Mouse (Mus musculus) layer of hippocampus, postnatal 25 days (tissue): ENCODE results near the gene H2-M10.6. TPM values are rescaled to one million over a fixed set of nuclear protein-coding genes. Genes with fewer than 3 reads are reported as not detected.
"Not testable (repeated sequence)": the region's sequence is repeated elsewhere in the genome, so short reads cannot be mapped to it uniquely, and the experiment has no call there.

Experiments used
- DNase-seq, 2 experiments: peaks; one replicate each; pipeline ENCODE4 v3.0.0; 2022; ENCODE audit warnings: mixed read lengths in 2 of 2, low spot score in 1 of 2; ENCODE audit errors: extremely low spot score in 1 of 2
- total RNA-seq, 2 experiments: library from RNA; stranded (reverse); gene quantifications; 2 replicates each; pipeline ENCODE4 v1.2.3; 2021

H2-M10.6 gene
- not detected for total RNA-seq

- no peak for DNase-seq
Observed at GRCm38 (mm10) chr17:36811871-36812270, at the start of gene H2-M10.6. Gene H2-M10.6, plus strand, starts transcription at chr17:36812171.

GRCm38 (mm10) chr17:36763816-36764215 is 48.2 kb upstream of the H2-M10.6 start:
- DNase-seq, result no peak

GRCm38 (mm10) chr17:36764244-36764643 is 47.7 kb upstream of the H2-M10.6 start:
- DNase-seq, result peak in 1 of 2 experiments; percentile 23

GRCm38 (mm10) chr17:36765403-36765802 is 46.6 kb upstream of the H2-M10.6 start:
- not testable (repeated sequence) for DNase-seq

GRCm38 (mm10) chr17:36772610-36773009 is 39.4 kb upstream of the H2-M10.6 start, which contains the start of gene H2-M10.5:
Gene H2-M10.5, plus strand, starts transcription at chr17:36772910.
- DNase-seq, result not testable (repeated sequence)

- DNase-seq, result no peak
Observed at GRCm38 (mm10) chr17:36781533-36781932, 30.4 kb upstream of the H2-M10.6 start.

GRCm38 (mm10) chr17:36786483-36786886 is 25.5 kb upstream of the H2-M10.6 start:
- DNase-seq, result peak in 1 of 2 experiments; percentile 46

- DNase-seq, result no peak
Observed at GRCm38 (mm10) chr17:36788351-36788750, 23.6 kb upstream of the H2-M10.6 start.

- peak; percentile 41 to 71 for DNase-seq
Observed at GRCm38 (mm10) chr17:36788801-36789200, 23.2 kb upstream of the H2-M10.6 start.

- no peak for DNase-seq
Observed at GRCm38 (mm10) chr17:36799493-36799892, 12.5 kb upstream of the H2-M10.6 start.

GRCm38 (mm10) chr17:36799921-36800462 is 12.0 kb upstream of the H2-M10.6 start:
- DNase-seq, result not testable (repeated sequence)

- peak; percentile 22 to 59 for DNase-seq
Observed at GRCm38 (mm10) chr17:36824005-36824404, 12.0 kb downstream of the H2-M10.6 start.

GRCm38 (mm10) chr17:36825525-36825924 is 13.6 kb downstream of the H2-M10.6 start:
- DNase-seq, result no peak

GRCm38 (mm10) chr17:36826002-36826401 is 14.0 kb downstream of the H2-M10.6 start:
- DNase-seq, result peak; percentile 59 to 80

- no peak for DNase-seq
Observed at GRCm38 (mm10) chr17:36828488-36828887, 16.5 kb downstream of the H2-M10.6 start.

GRCm38 (mm10) chr17:36830470-36830869 is 18.5 kb downstream of the H2-M10.6 start:
- no peak for DNase-seq

GRCm38 (mm10) chr17:36832694-36833093 is 20.7 kb downstream of the H2-M10.6 start:
- DNase-seq, result no peak

GRCm38 (mm10) chr17:36835591-36836426 is 23.8 kb downstream of the H2-M10.6 start:
- peak; percentile 22 to 32 for DNase-seq

GRCm38 (mm10) chr17:36836427-36836812 is 24.4 kb downstream of the H2-M10.6 start:
- DNase-seq, result peak in 1 of 2 experiments; percentile 11

GRCm38 (mm10) chr17:36836874-36837647 is 25.1 kb downstream of the H2-M10.6 start, which contains the start of gene Trim26:
Gene Trim26, plus strand, starts transcription at chr17:36837134.
- DNase-seq, result peak; percentile 91 to 92

- no peak for DNase-seq
Observed at GRCm38 (mm10) chr17:36839001-36839400, 27.0 kb downstream of the H2-M10.6 start.
